Mouse (Mus musculus) spleen, adult 2 months (tissue): Measurements from ENCODE around the gene Smco4. TPM values are rescaled to one million over a fixed set of nuclear protein-coding genes. Genes with fewer than 3 reads are reported as not detected.

Experiments
- DNase-seq, 2 experiments: peaks; one replicate each; pipeline versions ENCODE4 v3.0.0 to v3.0.0-alpha.2; 2012 to 2021; ENCODE audit warnings: low spot score in 2 of 2, low read depth in 1 of 2
- H3K27ac ChIP-seq: fragments of 200-500 bp; 2 replicates; pipeline ENCODE4 v1.5.1; 2012; ENCODE audit warnings: low read length, inconsistent platforms; ENCODE audit not compliant: insufficient read depth
- H3K27me3 ChIP-seq: fragments of 200-500 bp; 2 replicates; pipeline ENCODE4 v1.6.1; 2012; ENCODE audit warnings: mild to moderate bottlenecking, moderate library complexity, low read length, inconsistent platforms; ENCODE audit not compliant: control insufficient read depth, insufficient read depth
- H3K36me3 ChIP-seq: fragments of 200-500 bp; 2 replicates; pipeline ENCODE4 v1.6.1; 2012; ENCODE audit warnings: mild to moderate bottlenecking, low read length, inconsistent platforms; ENCODE audit not compliant: control insufficient read depth, insufficient read depth
- H3K4me1 ChIP-seq: fragments of 200-500 bp; 2 replicates; pipeline ENCODE4 v1.6.1; 2011; ENCODE audit warnings: inconsistent platforms; ENCODE audit not compliant: control insufficient read depth, insufficient read depth, insufficient read length
- H3K4me3 ChIP-seq: fragments of 200-500 bp; 2 replicates; pipeline ENCODE4 v1.5.1; 2011; ENCODE audit warnings: mild to moderate bottlenecking, inconsistent platforms; ENCODE audit not compliant: insufficient read depth, insufficient read length; ENCODE audit errors: extremely low read depth
- CTCF ChIP-seq: fragments of 200-500 bp; IDR thresholded peaks from 2 replicates; pipeline ENCODE4 v1.5.1; 2011; ENCODE audit warnings: mild to moderate bottlenecking, inconsistent platforms; ENCODE audit not compliant: insufficient read depth, insufficient read length, insufficient replicate concordance; ENCODE audit errors: extremely low read depth
- POLR2A ChIP-seq: fragments of 200-500 bp; IDR thresholded peaks from 2 replicates; pipeline ENCODE4 v1.6.1; 2011; ENCODE audit warnings: low read depth, low read length, inconsistent platforms
- WGBS: fragments of 180-500 bp; shearing (Covaris S2); methylation state at CpG from one replicate; pipeline ENCODE4 v1.1.7; 2018; 5-methylcytosine and 5-hydroxymethylcytosine counted together
- polyA plus RNA-seq: library from polyadenylated mRNA; depleted of rRNA; stranded (reverse); fragments of >200 nt; gene quantifications from 2 replicates; pipeline ENCODE4 v1.2.3, GENCODE M21; 2012

Gene Smco4
- polyA plus RNA-seq, 1 experiment, result 8.0 TPM

GRCm38 (mm10) chr9:15505288-15505687 lies 12.1 kb downstream of the Smco4 start:
- H3K27me3 ChIP-seq, result no peaks in the 10 kb centered on the region
- WGBS, result 71% methylated on average over 1 of the region's 1 CpGs
- DNase-seq, result no peak
- no peaks in the 10 kb centered on the region for H3K4me1 ChIP-seq
- H3K4me3 ChIP-seq, result no peak overlapping the region
- TF ChIP-seq POLR2A (no peak), CTCF (no peak)
- no peak overlapping the region for H3K27ac ChIP-seq
- no peaks in the 10 kb centered on the region for H3K36me3 ChIP-seq

GRCm38 (mm10) chr9:15506863-15507262 lies 13.6 kb downstream of the Smco4 start:
- 93% methylated on average over 3 of the region's 3 CpGs for WGBS
- peaks cover 2% of the 10 kb centered on the region; the same call in 1 of the 2 replicates for H3K4me1 ChIP-seq
- no peak for DNase-seq

GRCm38 (mm10) chr9:15507431-15507875 lies 14.2 kb downstream of the Smco4 start:
- DNase-seq, result no peak
- no peak overlapping the region for H3K27ac ChIP-seq

More at GRCm38 (mm10) chr9:15506863-15507262, 13.6 kb downstream of the Smco4 start:
- TF ChIP-seq POLR2A (no peak), CTCF (no peak)
- Histone ChIP-seq H3K36me3 (no peaks in the 10 kb centered on the region), H3K4me3 (no peak overlapping the region), H3K27me3 (no peaks in the 10 kb centered on the region), H3K27ac (no peak overlapping the region)

GRCm38 (mm10) chr9:15509363-15509762 lies 16.1 kb downstream of the Smco4 start:
- H3K27me3 ChIP-seq, result no peaks in the 10 kb centered on the region
- WGBS, result 59% methylated on average over 3 of the region's 3 CpGs
- DNase-seq, result no peak
- no peak overlapping the region for H3K4me3 ChIP-seq
- H3K36me3 ChIP-seq, result no peaks in the 10 kb centered on the region
- H3K4me1 ChIP-seq, result peaks cover 2% of the 10 kb centered on the region; the same call in 1 of the 2 replicates
- no peak overlapping the region for H3K27ac ChIP-seq
- no peak for TF ChIP-seq POLR2A

More at GRCm38 (mm10) chr9:15507431-15507875, 14.2 kb downstream of the Smco4 start:
- Histone ChIP-seq H3K4me3 (no peak overlapping the region), H3K4me1 (peaks cover 2% of the 10 kb centered on the region; the same call in 1 of the 2 replicates), H3K36me3 (no peaks in the 10 kb centered on the region), H3K27me3 (no peaks in the 10 kb centered on the region)
- WGBS, result 90% methylated on average over 4 of the region's 4 CpGs
- no peak for TF ChIP-seq POLR2A
- TF ChIP-seq CTCF, result no peak

GRCm38 (mm10) chr9:15510557-15511310 lies 17.5 kb downstream of the Smco4 start:
- TF ChIP-seq CTCF, result no peak
- no peak for DNase-seq
- Histone ChIP-seq H3K4me1 (peaks cover 2% of the 10 kb centered on the region; the same call in 1 of the 2 replicates), H3K36me3 (no peaks in the 10 kb centered on the region), H3K27ac (no peak overlapping the region), H3K27me3 (no peaks in the 10 kb centered on the region), H3K4me3 (no peak overlapping the region)
- WGBS, result 62% methylated on average over 3 of the region's 3 CpGs

GRCm38 (mm10) chr9:15512918-15513317 lies 19.7 kb downstream of the Smco4 start:
- Histone ChIP-seq H3K4me3 (no peak overlapping the region), H3K27ac (no peak overlapping the region), H3K4me1 (peaks cover 2% of the 10 kb centered on the region; the same call in 1 of the 2 replicates), H3K36me3 (no peaks in the 10 kb centered on the region), H3K27me3 (no peaks in the 10 kb centered on the region)
- no peak for DNase-seq
- WGBS, result 83% methylated on average over 7 of the region's 7 CpGs
- no peak for TF ChIP-seq CTCF
- TF ChIP-seq POLR2A, result no peak

GRCm38 (mm10) chr9:15516007-15516406 lies 22.8 kb downstream of the Smco4 start:
- no peaks in the 10 kb centered on the region for H3K27me3 ChIP-seq
- TF ChIP-seq CTCF (no peak), POLR2A (no peak)
- no peak overlapping the region for H3K27ac ChIP-seq
- DNase-seq, result no peak
- WGBS, result 91% methylated on average over 2 of the region's 2 CpGs
- H3K4me3 ChIP-seq, result no peak overlapping the region
- peaks cover 2% of the 10 kb centered on the region; the same call in 1 of the 2 replicates for H3K4me1 ChIP-seq
- H3K36me3 ChIP-seq, result no peaks in the 10 kb centered on the region
